Mouse (Mus musculus) layer of hippocampus, adult 9-10 months (tissue): ENCODE results near the gene Rere.

Experiments used
- DNase-seq: peaks from one replicate; pipeline ENCODE4 v3.0.0; 2022; ENCODE audit warnings: low spot score

Gene Rere

GRCm38 (mm10) chr4:150615251-150616028 lies 334.0 kb downstream of the Rere start:
- DNase-seq = no peak

- no peak for DNase-seq
Measured at GRCm38 (mm10) chr4:150616029-150616420, 334.6 kb downstream of the Rere start.

GRCm38 (mm10) chr4:150616841-150617240 lies 335.4 kb downstream of the Rere start:
- DNase-seq = no peak

GRCm38 (mm10) chr4:150619011-150619410 lies 337.6 kb downstream of the Rere start:
- no peak for DNase-seq

GRCm38 (mm10) chr4:150622641-150623040 lies 341.2 kb downstream of the Rere start:
- DNase-seq = no peak

GRCm38 (mm10) chr4:150624214-150624823 lies 342.9 kb downstream of the Rere start:
- no peak for DNase-seq

- DNase-seq = no peak
Measured at GRCm38 (mm10) chr4:150624933-150625332, 343.5 kb downstream of the Rere start.

GRCm38 (mm10) chr4:150625425-150625824 lies 344.0 kb downstream of the Rere start:
- DNase-seq = peak; percentile 30

GRCm38 (mm10) chr4:150625951-150626732 lies 344.7 kb downstream of the Rere start:
- DNase-seq = peak; percentile 30

- DNase-seq = no peak
Measured at GRCm38 (mm10) chr4:150629266-150629665, 347.8 kb downstream of the Rere start.

GRCm38 (mm10) chr4:150635568-150635967 lies 354.1 kb downstream of the Rere start:
- no peak for DNase-seq

GRCm38 (mm10) chr4:150636635-150637034 lies 355.2 kb downstream of the Rere start:
- DNase-seq = no peak

GRCm38 (mm10) chr4:150644299-150644698 lies 362.9 kb downstream of the Rere start:
- no peak for DNase-seq

- no peak for DNase-seq
Measured at GRCm38 (mm10) chr4:150649327-150649726, 367.9 kb downstream of the Rere start.

- no peak for DNase-seq
Measured at GRCm38 (mm10) chr4:150651390-150652277, 370.2 kb downstream of the Rere start, which contains the start of gene Slc45a1. TSS of gene Slc45a1 (minus strand) at chr4:150652174.

- DNase-seq = no peak
Measured at GRCm38 (mm10) chr4:150653072-150653599, 371.7 kb downstream of the Rere start.

GRCm38 (mm10) chr4:150655989-150656388 lies 374.5 kb downstream of the Rere start:
- peak; percentile 71 for DNase-seq

- no peak for DNase-seq
Measured at GRCm38 (mm10) chr4:150656504-150656903, 375.1 kb downstream of the Rere start.

- DNase-seq = no peak
Measured at GRCm38 (mm10) chr4:150659926-150660610, 378.6 kb downstream of the Rere start.

GRCm38 (mm10) chr4:150661886-150662285 lies 380.4 kb downstream of the Rere start:
- no peak for DNase-seq

GRCm38 (mm10) chr4:150663192-150663591 lies 381.7 kb downstream of the Rere start:
- no peak for DNase-seq
